Mouse (Mus musculus) ES-Bruce4 (cell line): Measurements from ENCODE around the gene Cadps. TPM values are rescaled to one million over a fixed set of nuclear protein-coding genes. Genes with fewer than 3 reads are reported as not detected.

Source experiments
- H3K27ac ChIP-seq: 2 replicates; pipeline ENCODE4 v1.5.1; 2012; ENCODE audit warnings: low read length, inconsistent platforms; ENCODE audit not compliant: insufficient read depth
- H3K27me3 ChIP-seq: 2 replicates; pipeline ENCODE4 v1.6.1; 2012; ENCODE audit warnings: mild to moderate bottlenecking, low read length, inconsistent platforms; ENCODE audit not compliant: control insufficient read depth, poor library complexity, insufficient read depth, severe bottlenecking
- H3K36me3 ChIP-seq: 2 replicates; pipeline ENCODE4 v1.6.1; 2012; ENCODE audit warnings: inconsistent platforms, mild to moderate bottlenecking, low read length, moderate library complexity; ENCODE audit not compliant: control insufficient read depth, poor library complexity, insufficient read depth, severe bottlenecking
- H3K4me1 ChIP-seq: one replicate; pipeline ENCODE4 v1.8.1; 2011; ENCODE audit warnings: low read length; ENCODE audit not compliant: control insufficient read depth, insufficient read depth
- H3K4me3 ChIP-seq: 2 replicates; pipeline ENCODE4 v1.5.1; 2011; ENCODE audit warnings: low read depth, mild to moderate bottlenecking, low read length
- H3K9ac ChIP-seq: 2 replicates; pipeline ENCODE4 v1.6.1; 2012; ENCODE audit warnings: low read depth, mild to moderate bottlenecking, inconsistent platforms; ENCODE audit not compliant: poor library complexity, severe bottlenecking
- H3K9me3 ChIP-seq: replicated peaks from 2 replicates; pipeline ENCODE4 v1.6.1; 2012; ENCODE audit warnings: mild to moderate bottlenecking, low read length, inconsistent platforms; ENCODE audit not compliant: control insufficient read depth, poor library complexity, insufficient read depth, severe bottlenecking
- CTCF ChIP-seq: IDR thresholded peaks from one replicate; pipeline ENCODE4 v1.8.1; 2011; ENCODE audit warnings: low read depth, low read length
- EP300 ChIP-seq: IDR thresholded peaks from 2 replicates; pipeline ENCODE4 v1.6.1; 2011; ENCODE audit warnings: low read depth, low read length; ENCODE audit not compliant: insufficient read depth
- POLR2A ChIP-seq: IDR thresholded peaks from one replicate; pipeline ENCODE4 v1.8.1; 2011; ENCODE audit warnings: low read length; ENCODE audit not compliant: insufficient read depth
- polyA plus RNA-seq: library from polyadenylated mRNA; stranded (reverse); fragments of >200 nt; gene quantifications from 2 replicates; pipeline ENCODE4 v1.2.4, GENCODE M21; 2011; ENCODE audit warnings: low read depth; ENCODE audit not compliant: missing spikeins, insufficient read depth, insufficient read length

Cadps gene
- polyA plus RNA-seq, 1 experiment = 1.3 TPM

- Histone ChIP-seq H3K9me3 (no peaks in the 10 kb centered on the region), H3K9ac (no peak overlapping the region), H3K4me3 (no peak overlapping the region), H3K36me3 (no peaks in the 10 kb centered on the region), H3K27me3 (no peaks in the 10 kb centered on the region), H3K27ac (no peak overlapping the region), H3K4me1 (no peaks in the 10 kb centered on the region)
- TF ChIP-seq CTCF (no peak), POLR2A (no peak), EP300 (no peak)
Observed at GRCm38 (mm10) chr14:12541733-12542132, 281.1 kb downstream of the Cadps start.

- H3K9me3 ChIP-seq = no peaks in the 10 kb centered on the region
- no peak for TF ChIP-seq CTCF
- no peak for TF ChIP-seq EP300
- TF ChIP-seq POLR2A = no peak
- no peaks in the 10 kb centered on the region for H3K4me1 ChIP-seq
- H3K27me3 ChIP-seq = no peaks in the 10 kb centered on the region
- no peaks in the 10 kb centered on the region for H3K36me3 ChIP-seq
- no peak overlapping the region for H3K27ac ChIP-seq
- H3K4me3 ChIP-seq = no peak overlapping the region
- no peak overlapping the region for H3K9ac ChIP-seq
Observed at GRCm38 (mm10) chr14:12539071-12539470, 283.8 kb downstream of the Cadps start.

GRCm38 (mm10) chr14:12531101-12531500 lies 291.8 kb downstream of the Cadps start:
- Histone ChIP-seq H3K9me3 (no peaks in the 10 kb centered on the region), H3K4me3 (no peak overlapping the region), H3K27me3 (no peaks in the 10 kb centered on the region), H3K9ac (no peak overlapping the region), H3K36me3 (no peaks in the 10 kb centered on the region), H3K4me1 (no peaks in the 10 kb centered on the region), H3K27ac (no peak overlapping the region)
- TF ChIP-seq EP300 (no peak), POLR2A (no peak), CTCF (peak; percentile 57)

- H3K9me3 ChIP-seq = no peaks in the 10 kb centered on the region
- H3K9ac ChIP-seq = no peak overlapping the region
- H3K4me3 ChIP-seq = no peak overlapping the region
- no peaks in the 10 kb centered on the region for H3K36me3 ChIP-seq
- no peaks in the 10 kb centered on the region for H3K4me1 ChIP-seq
- no peak overlapping the region for H3K27ac ChIP-seq
- no peak for TF ChIP-seq CTCF
- TF ChIP-seq EP300 = no peak
- no peak for TF ChIP-seq POLR2A
- H3K27me3 ChIP-seq = no peaks in the 10 kb centered on the region
Observed at GRCm38 (mm10) chr14:12530554-12530953, 292.3 kb downstream of the Cadps start.

- no peaks in the 10 kb centered on the region for H3K27me3 ChIP-seq
- H3K4me1 ChIP-seq = no peaks in the 10 kb centered on the region
- no peaks in the 10 kb centered on the region for H3K36me3 ChIP-seq
- no peaks in the 10 kb centered on the region for H3K9me3 ChIP-seq
- H3K9ac ChIP-seq = no peak overlapping the region
- no peak overlapping the region for H3K27ac ChIP-seq
- TF ChIP-seq EP300 (no peak), CTCF (peak; percentile 79)
- H3K4me3 ChIP-seq = no peak overlapping the region
Observed at GRCm38 (mm10) chr14:12529961-12530542, 292.8 kb downstream of the Cadps start.

GRCm38 (mm10) chr14:12527296-12527695 lies 295.6 kb downstream of the Cadps start:
- Histone ChIP-seq H3K9ac (no peak overlapping the region), H3K4me3 (no peak overlapping the region), H3K27me3 (no peaks in the 10 kb centered on the region), H3K4me1 (no peaks in the 10 kb centered on the region), H3K27ac (no peak overlapping the region), H3K9me3 (no peaks in the 10 kb centered on the region), H3K36me3 (no peaks in the 10 kb centered on the region)
- TF ChIP-seq EP300 = no peak
- TF ChIP-seq CTCF = no peak
- no peak for TF ChIP-seq POLR2A
